Mouse (Mus musculus): Measurements from ENCODE around the gene Cd4. TPM values are rescaled to one million over a fixed set of nuclear protein-coding genes. Genes with fewer than 3 reads are reported as not detected.

Gene Cd4
- polyA plus RNA-seq, 1 experiment from 2014 or later, result 0.26 TPM

- Histone ChIP-seq H3K4me2 (ENCODE audit: low read length) (no peak overlapping the region), H3K4me1 (ENCODE audit: control insufficient read depth, insufficient read depth, low read depth, low read length) (peaks cover 5% of the 10 kb centered on the region), H3K36me3 (ENCODE audit: control insufficient read depth, insufficient read depth, low read length) (no peaks in the 10 kb centered on the region), H3K9me3 (ENCODE audit: control insufficient read depth, low read length) (no peaks in the 10 kb centered on the region), H3K27me3 (replicated peaks; ENCODE audit: control insufficient read depth, insufficient read depth, low read length) (no peaks in the 10 kb centered on the region), H3K27ac (ENCODE audit: low read depth, low read length) (no peak overlapping the region), H3K4me3 (ENCODE audit: low read length) (no peak overlapping the region), H3K9ac (ENCODE audit: low read depth, low read length) (no peak overlapping the region)
- ATAC-seq, result no peak
- WGBS, result 48% methylated on average over 5 of the region's 5 CpGs
These were observed 37.9 kb upstream of the Cd4 start for GRCm38 (mm10) chr6:124925941-124926340.

GRCm38 (mm10) chr6:124925173-124925793 is 37.3 kb upstream of the Cd4 start:
- no peak overlapping the region for H3K4me3 ChIP-seq (ENCODE audit: low read length)
- no peak for ATAC-seq
- 41% methylated on average over 12 of the region's 12 CpGs for WGBS

GRCm38 (mm10) chr6:124921539-124921938 is 33.5 kb upstream of the Cd4 start:
- H3K27me3 ChIP-seq (replicated peaks; ENCODE audit: control insufficient read depth, insufficient read depth, low read length), result no peaks in the 10 kb centered on the region
- no peak overlapping the region for H3K4me3 ChIP-seq (ENCODE audit: low read length)
- H3K36me3 ChIP-seq (ENCODE audit: control insufficient read depth, insufficient read depth, low read length), result no peaks in the 10 kb centered on the region
- no peak overlapping the region for H3K4me2 ChIP-seq (ENCODE audit: low read length)
- peak overlapping the region; percentile 100; the same call in 1 of the 2 replicates for H3K27ac ChIP-seq (ENCODE audit: low read depth, low read length)
- H3K9me3 ChIP-seq (ENCODE audit: control insufficient read depth, low read length), result no peaks in the 10 kb centered on the region
- 64% methylated on average over 4 of the region's 4 CpGs for WGBS
- H3K9ac ChIP-seq (ENCODE audit: low read depth, low read length), result no peak overlapping the region
- ATAC-seq, result no peak
- peaks cover 18% of the 10 kb centered on the region for H3K4me1 ChIP-seq (ENCODE audit: control insufficient read depth, insufficient read depth, low read depth, low read length)

More at GRCm38 (mm10) chr6:124925173-124925793, 37.3 kb upstream of the Cd4 start:
- peaks cover 7% of the 10 kb centered on the region for H3K4me1 ChIP-seq (ENCODE audit: control insufficient read depth, insufficient read depth, low read depth, low read length)
- H3K9me3 ChIP-seq (ENCODE audit: control insufficient read depth, low read length), result no peaks in the 10 kb centered on the region
- H3K27ac ChIP-seq (ENCODE audit: low read depth, low read length), result no peak overlapping the region
- no peaks in the 10 kb centered on the region for H3K27me3 ChIP-seq (replicated peaks; ENCODE audit: control insufficient read depth, insufficient read depth, low read length)
- H3K9ac ChIP-seq (ENCODE audit: low read depth, low read length), result no peak overlapping the region
- H3K4me2 ChIP-seq (ENCODE audit: low read length), result no peak overlapping the region
- no peaks in the 10 kb centered on the region for H3K36me3 ChIP-seq (ENCODE audit: control insufficient read depth, insufficient read depth, low read length)

GRCm38 (mm10) chr6:124920318-124921085 is 32.5 kb upstream of the Cd4 start:
- Histone ChIP-seq H3K36me3 (ENCODE audit: control insufficient read depth, insufficient read depth, low read length) (no peaks in the 10 kb centered on the region), H3K27me3 (replicated peaks; ENCODE audit: control insufficient read depth, insufficient read depth, low read length) (no peaks in the 10 kb centered on the region), H3K9ac (ENCODE audit: low read depth, low read length) (peak overlapping the region; percentile 58), H3K9me3 (ENCODE audit: control insufficient read depth, low read length) (no peaks in the 10 kb centered on the region), H3K27ac (ENCODE audit: low read depth, low read length) (peak overlapping the region; percentile 100), H3K4me2 (ENCODE audit: low read length) (peak overlapping the region; percentile 97), H3K4me3 (ENCODE audit: low read length) (peak overlapping the region; percentile 38), H3K4me1 (ENCODE audit: control insufficient read depth, insufficient read depth, low read depth, low read length) (peaks cover 24% of the 10 kb centered on the region)
- no peak for ATAC-seq
- WGBS, result 23% methylated on average over 9 of the region's 9 CpGs

GRCm38 (mm10) chr6:124919695-124920317 is 31.8 kb upstream of the Cd4 start, which contains the start of gene Ptms:
Gene Ptms (minus strand): TSS chr6:124920103.
- Histone ChIP-seq H3K36me3 (ENCODE audit: control insufficient read depth, insufficient read depth, low read length) (no peaks in the 10 kb centered on the region), H3K4me3 (ENCODE audit: low read length) (peak within 1 kb of the TSS; percentile 38), H3K9ac (ENCODE audit: low read depth, low read length) (peak within 1 kb of the TSS; percentile 58), H3K9me3 (ENCODE audit: control insufficient read depth, low read length) (no peaks in the 10 kb centered on the region), H3K27me3 (replicated peaks; ENCODE audit: control insufficient read depth, insufficient read depth, low read length) (no peaks in the 10 kb centered on the region), H3K4me1 (ENCODE audit: control insufficient read depth, insufficient read depth, low read depth, low read length) (peaks cover 31% of the 10 kb centered on the region), H3K27ac (ENCODE audit: low read depth, low read length) (peak within 1 kb of the TSS; percentile 100), H3K4me2 (ENCODE audit: low read length) (peak within 1 kb of the TSS; percentile 97)
- 3% methylated on average over 13 of the region's 13 CpGs for WGBS
- peak; percentile 90 for ATAC-seq

GRCm38 (mm10) chr6:124918890-124919627 is 31.0 kb upstream of the Cd4 start:
- peak overlapping the region; percentile 100 for H3K27ac ChIP-seq (ENCODE audit: low read depth, low read length)
- H3K4me2 ChIP-seq (ENCODE audit: low read length), result peak overlapping the region; percentile 97
- no peak for ATAC-seq
- no peaks in the 10 kb centered on the region for H3K27me3 ChIP-seq (replicated peaks; ENCODE audit: control insufficient read depth, insufficient read depth, low read length)
- 14% methylated on average over 13 of the region's 14 CpGs for WGBS
- peaks cover 4% of the 10 kb centered on the region; the same call in 1 of the 2 replicates for H3K36me3 ChIP-seq (ENCODE audit: control insufficient read depth, insufficient read depth, low read length)
- H3K9ac ChIP-seq (ENCODE audit: low read depth, low read length), result peak overlapping the region; percentile 33
- H3K4me1 ChIP-seq (ENCODE audit: control insufficient read depth, insufficient read depth, low read depth, low read length), result peaks cover 38% of the 10 kb centered on the region
- peak overlapping the region; percentile 92 for H3K4me3 ChIP-seq (ENCODE audit: low read length)
- H3K9me3 ChIP-seq (ENCODE audit: control insufficient read depth, low read length), result no peaks in the 10 kb centered on the region

GRCm38 (mm10) chr6:124918331-124918690 is 30.3 kb upstream of the Cd4 start:
- Histone ChIP-seq H3K4me1 (ENCODE audit: control insufficient read depth, insufficient read depth, low read depth, low read length) (peaks cover 38% of the 10 kb centered on the region), H3K36me3 (ENCODE audit: control insufficient read depth, insufficient read depth, low read length) (peaks cover 12% of the 10 kb centered on the region), H3K4me3 (ENCODE audit: low read length) (peak overlapping the region; percentile 92), H3K4me2 (ENCODE audit: low read length) (peak overlapping the region; percentile 97), H3K9me3 (ENCODE audit: control insufficient read depth, low read length) (no peaks in the 10 kb centered on the region), H3K27ac (ENCODE audit: low read depth, low read length) (peak overlapping the region; percentile 100), H3K9ac (ENCODE audit: low read depth, low read length) (peak overlapping the region; percentile 74), H3K27me3 (replicated peaks; ENCODE audit: control insufficient read depth, insufficient read depth, low read length) (no peaks in the 10 kb centered on the region)
- no peak for ATAC-seq
- 9% methylated on average over 7 of the region's 7 CpGs for WGBS

- H3K4me2 ChIP-seq (ENCODE audit: low read length), result peak overlapping the region; percentile 97
- peaks cover 38% of the 10 kb centered on the region for H3K4me1 ChIP-seq (ENCODE audit: control insufficient read depth, insufficient read depth, low read depth, low read length)
- peak overlapping the region; percentile 92 for H3K4me3 ChIP-seq (ENCODE audit: low read length)
- peak; percentile 75 for ATAC-seq
- no peaks in the 10 kb centered on the region for H3K27me3 ChIP-seq (replicated peaks; ENCODE audit: control insufficient read depth, insufficient read depth, low read length)
- WGBS, result under 1% methylated on average over 63 of the region's 89 CpGs
- H3K27ac ChIP-seq (ENCODE audit: low read depth, low read length), result peak overlapping the region; percentile 100
- peaks cover 18% of the 10 kb centered on the region for H3K36me3 ChIP-seq (ENCODE audit: control insufficient read depth, insufficient read depth, low read length)
- peak overlapping the region; percentile 100 for H3K9ac ChIP-seq (ENCODE audit: low read depth, low read length)
- H3K9me3 ChIP-seq (ENCODE audit: control insufficient read depth, low read length), result no peaks in the 10 kb centered on the region
These were observed 29.7 kb upstream of the Cd4 start for GRCm38 (mm10) chr6:124917518-124918330.

Measured in hindbrain, embryonic 16.5 days (tissue).